In the genomic region with DNA sequence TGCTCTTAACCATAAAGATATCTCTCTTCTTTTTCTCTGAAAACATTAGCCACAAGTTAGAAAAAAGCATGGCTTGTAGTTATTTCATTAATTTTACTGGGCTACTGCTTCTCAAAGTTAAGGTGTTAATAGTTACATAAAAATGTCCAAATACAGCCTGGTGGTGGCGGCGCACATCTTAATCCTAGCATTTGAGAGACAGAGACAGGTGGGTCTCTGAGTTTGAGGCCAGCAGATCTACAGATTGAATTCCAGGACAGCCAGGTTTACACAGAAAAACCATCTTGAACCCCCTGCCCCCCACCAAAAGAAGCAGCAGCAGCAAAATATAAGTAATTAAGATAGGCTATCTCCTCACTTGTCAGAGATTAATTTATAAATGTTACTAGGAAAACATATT, we compare ENCODE assay signal across 16 mouse cellular contexts.
"Had no signal": no experiment of that assay in that cellular context is flagged by ENCODE, and none has a peak within 500 bp of the region (broad histone marks: within the 10 kb centered on the region; RNA-seq: fewer than 3 reads in every experiment).

No protein-coding gene starts in this region.

- DNase-seq: retina, postnatal 1 day; right cerebral cortex, adult 18-20 months; right cerebral cortex, postnatal 14 days; right cerebral cortex, postnatal 25 days; right cerebral cortex, postnatal 4 days; spleen, adult 18-20 months; thymus, adult 18-20 months; thymus, adult 2 months; thymus, postnatal 14 days; thymus, postnatal 25 days; thymus, postnatal 36 days; thymus, postnatal 4 days had no signal

- H3K4me1 ChIP-seq: neural tube, embryonic 13.5 days; neural tube, embryonic 15.5 days; stomach, embryonic 15.5 days had no signal

- H3K4me2 ChIP-seq: neural tube, embryonic 13.5 days; neural tube, embryonic 15.5 days; stomach, embryonic 15.5 days had no signal

- H3K9ac ChIP-seq: neural tube, embryonic 13.5 days; neural tube, embryonic 15.5 days; stomach, embryonic 15.5 days had no signal

- H3K9me3 ChIP-seq: neural tube, embryonic 13.5 days; neural tube, embryonic 15.5 days; stomach, embryonic 15.5 days had no signal

- H3K27me3 ChIP-seq: neural tube, embryonic 13.5 days; neural tube, embryonic 15.5 days; stomach, embryonic 15.5 days had no signal

- H3K4me3 ChIP-seq: neural tube, embryonic 13.5 days; neural tube, embryonic 15.5 days; stomach, embryonic 15.5 days had no signal

- H3K27ac ChIP-seq: neural tube, embryonic 13.5 days; neural tube, embryonic 15.5 days; stomach, embryonic 15.5 days; stomach, postnatal 0 days had no signal
